Mouse (Mus musculus): ENCODE data around the gene Ablim1. TPM values are rescaled to one million over a fixed set of nuclear protein-coding genes. Genes with fewer than 3 reads are reported as not detected.
A peak's percentile ranks its signal among the peaks of the same experiment; 100 is the strongest.

Ablim1 gene
- total and polyA plus RNA-seq, 2 experiments from 2014 or later = 44.7 to 71.7 TPM

DNA sequence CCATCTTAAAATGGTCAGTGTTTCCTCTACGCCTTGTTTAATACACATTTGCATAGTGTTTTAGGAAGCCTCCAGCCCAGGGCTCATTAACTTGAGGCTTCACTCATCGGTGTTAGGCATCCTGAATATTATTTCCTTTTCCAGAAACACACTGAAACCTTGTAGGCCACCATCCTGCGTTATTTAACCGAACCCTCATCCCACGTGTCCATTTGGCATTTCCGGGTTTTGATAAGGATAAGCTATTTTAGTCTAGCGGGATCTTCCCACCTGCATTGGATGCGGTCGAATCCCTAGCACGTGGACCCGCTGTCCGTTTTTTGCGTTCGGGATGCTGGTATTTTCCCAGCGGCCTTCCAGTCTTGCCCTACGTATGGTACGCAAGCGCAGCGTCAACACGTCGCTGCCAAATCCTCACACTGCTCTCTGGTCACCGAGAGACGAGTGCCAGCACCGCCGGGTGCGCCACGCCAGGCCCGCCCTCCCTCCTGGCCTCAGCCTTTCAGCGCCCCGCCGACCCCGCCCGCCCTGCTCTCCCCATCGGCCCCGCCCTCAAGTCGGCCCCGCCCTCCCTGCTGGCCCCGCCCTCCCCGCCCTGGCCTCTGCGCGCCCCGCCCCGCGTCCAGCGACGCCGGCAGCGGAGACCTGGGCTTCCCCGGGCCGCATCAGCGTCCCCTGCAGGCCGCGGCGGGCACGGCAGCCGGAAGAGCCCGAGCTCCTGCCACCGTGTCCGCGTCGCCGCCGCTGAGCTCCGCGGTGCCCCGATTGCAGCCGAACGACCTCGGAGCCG lies 45.8 kb upstream of the Ablim1 start, which contains the start of gene Fam160b1:
TSS of gene Fam160b1 (plus strand) at position 340 of the 790 bp plus-strand sequence.
- ATAC-seq (peak; percentile 95), DNase-seq (ENCODE audit: low spot score) (peak; percentile 96)
- 1% methylated on average over 47 of the region's 70 CpGs for WGBS
- Histone ChIP-seq H3K27ac (peak within 1 kb of the TSS; percentile 97), H3K9me3 (ENCODE audit: low read length) (no peaks in the 10 kb centered on the region), H3K4me3 (ENCODE audit: low read length) (peak within 1 kb of the TSS; percentile 98), H3K4me1 (ENCODE audit: insufficient read depth, low read length) (peaks cover 28% of the 10 kb centered on the region), H3K9ac (replicated peaks; ENCODE audit: low read length) (peak within 1 kb of the TSS; percentile 100), H3K36me3 (ENCODE audit: insufficient read depth, low read length) (no peaks in the 10 kb centered on the region), H3K4me2 (ENCODE audit: low read depth, low read length) (peak within 1 kb of the TSS; percentile 64), H3K27me3 (ENCODE audit: insufficient read depth, low read length) (no peaks in the 10 kb centered on the region)
- peak; percentile 54 for TF ChIP-seq CTCF (IDR thresholded peaks at IDR 0.05; ENCODE audit: low read depth)

DNA sequence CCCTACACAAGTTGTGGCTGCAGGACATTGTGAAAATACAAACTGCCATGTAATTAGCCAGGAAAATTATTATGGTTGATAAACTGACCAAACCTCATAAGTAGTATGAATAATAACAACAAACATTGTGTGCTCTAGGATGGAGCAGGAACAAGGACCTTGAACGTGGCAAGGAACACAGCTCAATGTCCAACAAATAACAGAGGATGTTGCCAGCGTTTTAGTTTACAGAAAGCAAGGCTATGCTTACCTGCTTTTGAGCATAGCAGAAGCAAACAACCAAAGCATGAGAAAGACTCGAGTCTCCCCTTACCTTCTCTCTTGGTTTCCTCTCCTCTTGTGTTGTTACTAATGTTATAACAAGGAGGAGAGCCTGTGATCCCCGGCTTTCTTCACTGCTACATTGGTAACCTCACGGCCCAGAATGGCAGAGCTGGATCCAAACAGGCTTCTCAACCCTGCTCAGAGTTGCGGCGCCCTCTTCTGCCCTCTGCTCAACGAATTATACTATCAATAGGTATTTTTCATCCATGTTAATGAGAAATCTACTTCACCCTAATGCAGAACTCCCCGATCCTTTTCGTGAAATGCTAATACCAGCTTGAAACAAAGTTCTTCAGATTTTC lies 45.1 kb upstream of the Ablim1 start:
- H3K27me3 ChIP-seq (ENCODE audit: insufficient read depth, low read length) = no peaks in the 10 kb centered on the region
- DNase-seq (ENCODE audit: low spot score) = peak; percentile 29
- peaks cover 26% of the 10 kb centered on the region for H3K4me1 ChIP-seq (ENCODE audit: insufficient read depth, low read length)
- ATAC-seq = no peak
- H3K27ac ChIP-seq = peak overlapping the region; percentile 97
- H3K9ac ChIP-seq (replicated peaks; ENCODE audit: low read length) = peak overlapping the region; percentile 100; the same call in 1 of the 2 replicates
- 33% methylated on average over 10 of the region's 10 CpGs for WGBS
- H3K4me2 ChIP-seq (ENCODE audit: low read depth, low read length) = peak overlapping the region; percentile 64
- H3K36me3 ChIP-seq (ENCODE audit: insufficient read depth, low read length) = no peaks in the 10 kb centered on the region
- TF ChIP-seq CTCF (IDR thresholded peaks at IDR 0.05; ENCODE audit: low read depth) = peak; percentile 41
- peak overlapping the region; percentile 98 for H3K4me3 ChIP-seq (ENCODE audit: low read length)
- H3K9me3 ChIP-seq (ENCODE audit: low read length) = no peaks in the 10 kb centered on the region

DNA sequence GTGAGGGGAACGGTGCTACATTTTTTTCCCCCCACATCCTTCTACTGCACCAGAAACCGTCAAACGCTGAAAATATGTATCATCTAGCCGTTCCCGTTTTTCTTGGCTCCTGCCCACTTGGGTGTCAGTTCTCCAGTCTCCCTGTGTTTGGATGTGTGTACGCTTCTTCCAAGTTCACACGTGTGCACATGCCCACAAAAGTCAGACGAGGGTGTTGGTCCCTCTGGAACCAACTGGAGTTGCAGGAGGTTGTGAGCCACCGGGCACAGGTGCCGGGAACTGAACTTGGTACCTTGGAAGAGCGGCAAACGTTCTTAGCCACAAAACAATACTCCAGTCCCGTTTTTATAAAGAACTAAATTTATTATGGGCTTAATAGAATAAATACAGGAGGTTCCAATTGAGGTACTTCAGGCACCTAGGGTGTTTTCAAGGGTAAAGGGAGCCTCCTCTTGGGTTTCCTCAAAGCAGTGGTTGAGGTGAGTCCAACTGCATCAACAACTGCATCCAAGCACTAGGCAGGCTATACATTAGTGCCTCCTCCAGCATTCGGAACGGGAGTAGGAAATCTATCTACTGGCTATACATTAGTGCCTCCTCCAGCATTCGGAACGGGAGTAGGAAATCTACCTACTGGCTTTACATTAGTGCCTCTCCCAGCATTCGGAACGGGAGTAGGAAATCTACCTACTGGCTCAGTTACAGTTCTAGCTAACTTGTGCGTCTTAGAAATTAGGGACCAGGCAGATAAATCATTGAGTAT lies 44.3 kb upstream of the Ablim1 start:
- DNase-seq (ENCODE audit: low spot score) = no peak
- TF ChIP-seq CTCF (IDR thresholded peaks at IDR 0.05; ENCODE audit: low read depth) = no peak
- Histone ChIP-seq H3K9me3 (ENCODE audit: low read length) (no peaks in the 10 kb centered on the region), H3K4me1 (ENCODE audit: insufficient read depth, low read length) (peaks cover 18% of the 10 kb centered on the region; the same call in 1 of the 2 replicates), H3K9ac (replicated peaks; ENCODE audit: low read length) (no peak overlapping the region), H3K4me3 (ENCODE audit: low read length) (no peak overlapping the region), H3K27me3 (ENCODE audit: insufficient read depth, low read length) (no peaks in the 10 kb centered on the region), H3K27ac (no peak overlapping the region), H3K4me2 (ENCODE audit: low read depth, low read length) (peak overlapping the region; percentile 64; the same call in 1 of the 2 replicates), H3K36me3 (ENCODE audit: insufficient read depth, low read length) (no peaks in the 10 kb centered on the region)
- WGBS = 91% methylated on average over 20 of the region's 20 CpGs
- ATAC-seq = no peak

DNA sequence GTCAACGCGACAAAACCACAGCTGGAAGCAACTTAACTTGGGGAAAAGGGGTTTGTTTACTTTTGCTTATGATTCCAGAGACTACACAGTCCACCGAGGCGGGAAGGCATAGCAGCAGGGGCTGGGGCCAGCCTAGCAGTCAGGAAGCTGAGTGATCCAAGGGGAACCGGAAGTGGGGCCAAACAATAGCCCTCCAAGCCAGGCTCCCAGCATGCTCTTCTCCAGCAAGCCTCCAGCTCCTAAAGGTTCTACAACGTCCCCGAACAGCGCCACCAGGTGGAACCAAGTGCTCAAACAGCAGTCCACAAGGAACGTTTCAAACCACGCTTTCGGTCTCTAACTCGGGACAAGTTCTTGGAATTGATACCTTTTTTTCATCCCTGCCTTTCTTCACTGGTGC lies 43.6 kb upstream of the Ablim1 start:
- DNase-seq (ENCODE audit: low spot score) = peak; percentile 52
- Histone ChIP-seq H3K36me3 (ENCODE audit: insufficient read depth, low read length) (no peaks in the 10 kb centered on the region), H3K4me1 (ENCODE audit: insufficient read depth, low read length) (peaks cover 14% of the 10 kb centered on the region; the same call in 1 of the 2 replicates), H3K27me3 (ENCODE audit: insufficient read depth, low read length) (no peaks in the 10 kb centered on the region), H3K4me2 (ENCODE audit: low read depth, low read length) (no peak overlapping the region), H3K9ac (replicated peaks; ENCODE audit: low read length) (no peak overlapping the region), H3K9me3 (ENCODE audit: low read length) (no peaks in the 10 kb centered on the region), H3K4me3 (ENCODE audit: low read length) (no peak overlapping the region), H3K27ac (no peak overlapping the region)
- ATAC-seq = no peak
- 77% methylated on average over 12 of the region's 12 CpGs for WGBS
- TF ChIP-seq CTCF (IDR thresholded peaks at IDR 0.05; ENCODE audit: low read depth) = peak; percentile 62

DNA sequence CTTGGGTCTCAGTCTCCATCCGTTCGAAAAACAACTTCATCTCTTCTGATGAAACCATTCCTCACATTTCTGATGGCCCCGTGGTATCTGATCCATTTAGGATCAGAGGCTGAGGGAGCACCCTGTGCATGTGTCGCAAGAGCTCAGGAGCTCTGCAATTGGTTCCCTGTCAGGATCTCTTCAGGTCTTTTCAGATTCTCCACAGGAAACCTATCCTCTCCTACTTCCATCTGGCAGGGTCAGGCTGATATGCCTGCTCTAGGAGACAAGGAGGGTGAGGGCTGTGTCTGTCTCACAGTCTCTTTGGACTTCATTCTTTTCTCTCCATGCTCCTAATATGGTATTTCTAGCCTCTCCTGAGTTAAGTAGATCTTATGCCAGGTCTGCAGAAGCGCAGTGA lies 43.1 kb upstream of the Ablim1 start:
- ATAC-seq = no peak
- no peak overlapping the region for H3K9ac ChIP-seq (replicated peaks; ENCODE audit: low read length)
- H3K27ac ChIP-seq = no peak overlapping the region
- 84% methylated on average over 5 of the region's 5 CpGs for WGBS
- H3K27me3 ChIP-seq (ENCODE audit: insufficient read depth, low read length) = no peaks in the 10 kb centered on the region
- H3K4me1 ChIP-seq (ENCODE audit: insufficient read depth, low read length) = peaks cover 8% of the 10 kb centered on the region; the same call in 1 of the 2 replicates
- H3K4me3 ChIP-seq (ENCODE audit: low read length) = no peak overlapping the region
- H3K9me3 ChIP-seq (ENCODE audit: low read length) = no peaks in the 10 kb centered on the region
- no peak overlapping the region for H3K4me2 ChIP-seq (ENCODE audit: low read depth, low read length)
- DNase-seq (ENCODE audit: low spot score) = no peak
- no peaks in the 10 kb centered on the region for H3K36me3 ChIP-seq (ENCODE audit: insufficient read depth, low read length)
- TF ChIP-seq CTCF (IDR thresholded peaks at IDR 0.05; ENCODE audit: low read depth) = no peak

DNA sequence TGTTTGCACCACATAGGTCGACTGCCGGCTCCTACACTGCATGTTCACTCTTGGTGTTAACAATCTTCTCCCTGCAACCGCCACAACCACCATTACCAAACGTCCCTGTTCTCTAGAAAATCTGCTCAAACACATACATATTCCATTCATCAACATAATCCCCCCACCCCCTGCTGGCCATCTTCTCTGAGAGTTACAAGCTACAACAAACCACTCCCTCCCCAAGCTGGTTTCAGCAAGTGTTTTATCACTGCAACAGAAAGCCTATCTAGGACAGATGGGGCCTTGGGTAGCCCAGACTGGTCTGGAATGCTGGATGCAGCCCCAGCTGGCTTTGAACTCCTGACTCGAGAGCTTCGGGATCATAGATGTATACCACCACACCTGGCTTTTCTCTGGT lies 42.5 kb upstream of the Ablim1 start:
- ATAC-seq (no peak), DNase-seq (ENCODE audit: low spot score) (no peak)
- Histone ChIP-seq H3K36me3 (ENCODE audit: insufficient read depth, low read length) (no peaks in the 10 kb centered on the region), H3K4me3 (ENCODE audit: low read length) (no peak overlapping the region), H3K4me2 (ENCODE audit: low read depth, low read length) (no peak overlapping the region), H3K27ac (no peak overlapping the region), H3K9me3 (ENCODE audit: low read length) (no peaks in the 10 kb centered on the region), H3K9ac (replicated peaks; ENCODE audit: low read length) (no peak overlapping the region), H3K4me1 (ENCODE audit: insufficient read depth, low read length) (0 out of 2 replicates have a peak, but pooled peaks cover 4% of the 10 kb centered on the region), H3K27me3 (ENCODE audit: insufficient read depth, low read length) (no peaks in the 10 kb centered on the region)
- no peak for TF ChIP-seq CTCF (IDR thresholded peaks at IDR 0.05; ENCODE audit: low read depth)
- WGBS = 88% methylated on average over 6 of the region's 6 CpGs

Data from hindbrain, postnatal 0 days (tissue).